Mouse (Mus musculus) lung, embryonic 16.5 days (tissue): ENCODE measurements around the gene Asic3. TPM values are rescaled to one million over a fixed set of nuclear protein-coding genes. Genes with fewer than 3 reads are reported as not detected.

Experiments used
- polyA plus RNA-seq: library from polyadenylated mRNA; unstranded; fragments of >200 nt; fragmentation: Nextera tagmentation; extraction: Ambion mirVana; gene quantifications from 2 replicates; pipeline ENCODE4 v1.2.1, GENCODE M21; 2015

The Asic3 gene
- polyA plus RNA-seq, 1 experiment from 2014 or later: not detected

Other genes with a start within 250 kb of the Asic3 start
- gene Nupl2, start 248.4 kb upstream of the Asic3 start, polyA plus RNA-seq: 13.8 and 14.2 TPM in 2 replicates
- gene Kcnh2, start 61.8 kb upstream of the Asic3 start, polyA plus RNA-seq: 5.6 and 6.5 TPM in 2 replicates
- gene Nos3, start 48.6 kb upstream of the Asic3 start, polyA plus RNA-seq: 18.9 and 19.8 TPM in 2 replicates
- gene Atg9b, start 21.2 kb upstream of the Asic3 start, polyA plus RNA-seq: 0.46 and 0.49 TPM in 2 replicates
- gene Abcb8, start 19.7 kb upstream of the Asic3 start, polyA plus RNA-seq: 48.0 and 51.4 TPM in 2 replicates
- 43.0 and 45.8 TPM in 2 replicates for gene Cdk5, start 10.1 kb downstream of the Asic3 start, polyA plus RNA-seq
- gene Slc4a2, start 10.4 kb downstream of the Asic3 start, polyA plus RNA-seq: 45.1 and 48.9 TPM in 2 replicates
- 96.6 and 99.2 TPM in 2 replicates for gene Fastk, start 31.9 kb downstream of the Asic3 start, polyA plus RNA-seq
- gene Tmub1, start 34.5 kb downstream of the Asic3 start, polyA plus RNA-seq: 18.0 and 19.6 TPM in 2 replicates
- 18.6 and 22.1 TPM in 2 replicates for gene Agap3, start 38.8 kb downstream of the Asic3 start, polyA plus RNA-seq
- gene Gbx1, start 113.8 kb downstream of the Asic3 start, polyA plus RNA-seq: not detected in 2 replicates
- gene Asb10, start 127.6 kb downstream of the Asic3 start, polyA plus RNA-seq: 0.13 and 0.63 TPM in 2 replicates
- 0.14 TPM in 1 of 2 replicates, not detected in the other for gene 4931409K22Rik, start 143.4 kb downstream of the Asic3 start, polyA plus RNA-seq
- 88.9 and 93.4 TPM in 2 replicates for gene Abcf2, start 164.1 kb downstream of the Asic3 start, polyA plus RNA-seq
- gene Chpf2, start 173.3 kb downstream of the Asic3 start, polyA plus RNA-seq: 19.4 and 20.2 TPM in 2 replicates
- gene Smarcd3, start 211.0 kb downstream of the Asic3 start, polyA plus RNA-seq: 21.1 and 22.2 TPM in 2 replicates